Mouse (Mus musculus): ENCODE data around the gene Brd1. TPM values are rescaled to one million over a fixed set of nuclear protein-coding genes. Genes with fewer than 3 reads are reported as not detected.
"Not testable (repeated sequence)": the region's sequence is repeated elsewhere in the genome, so short reads cannot be mapped to it uniquely, and the experiment has no call there.

The Brd1 gene
- polyA plus RNA-seq, 1 experiment from 2014 or later = 26.5 TPM

GRCm38 (mm10) chr15:88749617-88750016, 15.6 kb upstream of the Brd1 start:
- not testable (repeated sequence) for H3K36me3 ChIP-seq; DNase-seq (ENCODE audit: low spot score); H3K9me3 ChIP-seq (replicated peaks); H3K27ac ChIP-seq; H3K4me3 ChIP-seq; H3K27me3 ChIP-seq (ENCODE audit: low read depth, poor library complexity, severe bottlenecking)
- H3K4me1 ChIP-seq = peaks cover 20% of the 10 kb centered on the region
- WGBS = 94% methylated on average over 8 of the region's 8 CpGs

GRCm38 (mm10) chr15:88745926-88746325, 11.9 kb upstream of the Brd1 start:
- H3K4me3 ChIP-seq = no peak overlapping the region
- no peaks in the 10 kb centered on the region for H3K27me3 ChIP-seq (ENCODE audit: low read depth, poor library complexity, severe bottlenecking)
- peaks cover 7% of the 10 kb centered on the region for H3K4me1 ChIP-seq
- DNase-seq (ENCODE audit: low spot score) = no peak
- WGBS = 56% methylated on average over 3 of the region's 3 CpGs
- no peaks in the 10 kb centered on the region for H3K9me3 ChIP-seq (replicated peaks)
- H3K36me3 ChIP-seq = no peaks in the 10 kb centered on the region
- no peak overlapping the region for H3K27ac ChIP-seq

GRCm38 (mm10) chr15:88745347-88745746, 11.3 kb upstream of the Brd1 start:
- H3K4me3 ChIP-seq = no peak overlapping the region
- H3K9me3 ChIP-seq (replicated peaks) = no peaks in the 10 kb centered on the region
- no peak for DNase-seq (ENCODE audit: low spot score)
- H3K36me3 ChIP-seq = no peaks in the 10 kb centered on the region
- H3K27ac ChIP-seq = no peak overlapping the region
- 90% methylated on average over 3 of the region's 3 CpGs for WGBS
- no peaks in the 10 kb centered on the region for H3K27me3 ChIP-seq (ENCODE audit: low read depth, poor library complexity, severe bottlenecking)
- peaks cover 1% of the 10 kb centered on the region for H3K4me1 ChIP-seq

GRCm38 (mm10) chr15:88743371-88743770, 9.3 kb upstream of the Brd1 start:
- not testable (repeated sequence) for H3K4me1 ChIP-seq; DNase-seq (ENCODE audit: low spot score); H3K27ac ChIP-seq; H3K9me3 ChIP-seq (replicated peaks); H3K36me3 ChIP-seq; H3K27me3 ChIP-seq (ENCODE audit: low read depth, poor library complexity, severe bottlenecking); H3K4me3 ChIP-seq
- 90% methylated on average over 5 of the region's 5 CpGs for WGBS

- Histone ChIP-seq H3K27ac (no peak overlapping the region), H3K27me3 (ENCODE audit: low read depth, poor library complexity, severe bottlenecking) (no peaks in the 10 kb centered on the region), H3K36me3 (no peaks in the 10 kb centered on the region), H3K9me3 (replicated peaks) (no peaks in the 10 kb centered on the region), H3K4me1 (no peaks in the 10 kb centered on the region), H3K4me3 (no peak overlapping the region)
- no peak for DNase-seq (ENCODE audit: low spot score)
- whole genome bisulfite sequencing = 85% methylated on average over 6 of the region's 6 CpGs
Observed at GRCm38 (mm10) chr15:88741366-88741765, 7.3 kb upstream of the Brd1 start.

GRCm38 (mm10) chr15:88738466-88738865, 4.4 kb upstream of the Brd1 start:
- Histone ChIP-seq H3K36me3 (no peaks in the 10 kb centered on the region), H3K9me3 (replicated peaks) (no peaks in the 10 kb centered on the region), H3K27me3 (ENCODE audit: low read depth, poor library complexity, severe bottlenecking) (no peaks in the 10 kb centered on the region), H3K4me1 (peaks cover 7% of the 10 kb centered on the region), H3K27ac (no peak overlapping the region), H3K4me3 (no peak overlapping the region)
- DNase-seq (ENCODE audit: low spot score) = no peak
- 82% methylated on average over 2 of the region's 2 CpGs for WGBS

- Histone ChIP-seq H3K36me3 (peaks cover 10% of the 10 kb centered on the region), H3K4me3 (no peak overlapping the region), H3K4me1 (peaks cover 24% of the 10 kb centered on the region), H3K27me3 (ENCODE audit: low read depth, poor library complexity, severe bottlenecking) (no peaks in the 10 kb centered on the region), H3K27ac (no peak overlapping the region), H3K9me3 (replicated peaks) (no peaks in the 10 kb centered on the region)
- 84% methylated on average over 4 of the region's 4 CpGs for WGBS
- DNase-seq (ENCODE audit: low spot score) = no peak
Observed at GRCm38 (mm10) chr15:88736166-88736565, 2.1 kb upstream of the Brd1 start.

- peaks cover 29% of the 10 kb centered on the region for H3K4me1 ChIP-seq
- H3K9me3 ChIP-seq (replicated peaks) = no peaks in the 10 kb centered on the region
- under 1% methylated on average over 86 of the region's 86 CpGs for WGBS
- no peaks in the 10 kb centered on the region for H3K27me3 ChIP-seq (ENCODE audit: low read depth, poor library complexity, severe bottlenecking)
- H3K36me3 ChIP-seq = peaks cover 39% of the 10 kb centered on the region
- DNase-seq (ENCODE audit: low spot score) = peak; percentile 68
- peak overlapping the region; percentile 98 for H3K27ac ChIP-seq
- peak overlapping the region; percentile 99 for H3K4me3 ChIP-seq
Observed at GRCm38 (mm10) chr15:88733041-88733751, 837 bp downstream of the Brd1 start.

- no peak for DNase-seq (ENCODE audit: low spot score)
- WGBS = 35% methylated on average over 15 of the region's 15 CpGs
- H3K4me3 ChIP-seq = peak overlapping the region; percentile 99
- no peaks in the 10 kb centered on the region for H3K27me3 ChIP-seq (ENCODE audit: low read depth, poor library complexity, severe bottlenecking)
- H3K4me1 ChIP-seq = peaks cover 29% of the 10 kb centered on the region
- no peaks in the 10 kb centered on the region for H3K9me3 ChIP-seq (replicated peaks)
- H3K27ac ChIP-seq = peak overlapping the region; percentile 98; the same call in 1 of the 2 replicates
- H3K36me3 ChIP-seq = peaks cover 44% of the 10 kb centered on the region
Observed at GRCm38 (mm10) chr15:88732405-88733020, 1.5 kb downstream of the Brd1 start.

GRCm38 (mm10) chr15:88730717-88731116, 3.3 kb downstream of the Brd1 start:
- Histone ChIP-seq H3K27ac (no peak overlapping the region), H3K4me1 (peaks cover 29% of the 10 kb centered on the region), H3K4me3 (no peak overlapping the region), H3K9me3 (replicated peaks) (no peaks in the 10 kb centered on the region), H3K27me3 (ENCODE audit: low read depth, poor library complexity, severe bottlenecking) (no peaks in the 10 kb centered on the region), H3K36me3 (peaks cover 59% of the 10 kb centered on the region)
- WGBS = 81% methylated on average over 3 of the region's 3 CpGs
- no peak for DNase-seq (ENCODE audit: low spot score)

GRCm38 (mm10) chr15:88727204-88727603, 6.8 kb downstream of the Brd1 start:
- H3K27me3 ChIP-seq (ENCODE audit: low read depth, poor library complexity, severe bottlenecking) = no peaks in the 10 kb centered on the region
- no peak for DNase-seq (ENCODE audit: low spot score)
- no peak overlapping the region for H3K27ac ChIP-seq
- H3K9me3 ChIP-seq (replicated peaks) = no peaks in the 10 kb centered on the region
- 93% methylated on average over 3 of the region's 3 CpGs for WGBS
- H3K4me1 ChIP-seq = peaks cover 15% of the 10 kb centered on the region
- peaks cover 92% of the 10 kb centered on the region for H3K36me3 ChIP-seq
- no peak overlapping the region for H3K4me3 ChIP-seq

GRCm38 (mm10) chr15:88725036-88725435, 9.0 kb downstream of the Brd1 start:
- Histone ChIP-seq H3K27me3 (ENCODE audit: low read depth, poor library complexity, severe bottlenecking) (no peaks in the 10 kb centered on the region), H3K9me3 (replicated peaks) (no peaks in the 10 kb centered on the region), H3K4me3 (no peak overlapping the region), H3K36me3 (peaks cover 92% of the 10 kb centered on the region), H3K4me1 (no peaks in the 10 kb centered on the region), H3K27ac (no peak overlapping the region)
- DNase-seq (ENCODE audit: low spot score) = no peak
- WGBS = 93% methylated on average over 5 of the region's 5 CpGs

- Histone ChIP-seq H3K4me1 (no peaks in the 10 kb centered on the region), H3K27me3 (ENCODE audit: low read depth, poor library complexity, severe bottlenecking) (no peaks in the 10 kb centered on the region), H3K4me3 (no peak overlapping the region), H3K36me3 (peaks cover 92% of the 10 kb centered on the region), H3K9me3 (replicated peaks) (no peaks in the 10 kb centered on the region), H3K27ac (no peak overlapping the region)
- WGBS = 89% methylated on average over 7 of the region's 7 CpGs
- DNase-seq (ENCODE audit: low spot score) = no peak
Observed at GRCm38 (mm10) chr15:88724311-88724710, 9.7 kb downstream of the Brd1 start.
